Comparison of ENCODE assay signal across 10 mouse cellular contexts in the genomic region with DNA sequence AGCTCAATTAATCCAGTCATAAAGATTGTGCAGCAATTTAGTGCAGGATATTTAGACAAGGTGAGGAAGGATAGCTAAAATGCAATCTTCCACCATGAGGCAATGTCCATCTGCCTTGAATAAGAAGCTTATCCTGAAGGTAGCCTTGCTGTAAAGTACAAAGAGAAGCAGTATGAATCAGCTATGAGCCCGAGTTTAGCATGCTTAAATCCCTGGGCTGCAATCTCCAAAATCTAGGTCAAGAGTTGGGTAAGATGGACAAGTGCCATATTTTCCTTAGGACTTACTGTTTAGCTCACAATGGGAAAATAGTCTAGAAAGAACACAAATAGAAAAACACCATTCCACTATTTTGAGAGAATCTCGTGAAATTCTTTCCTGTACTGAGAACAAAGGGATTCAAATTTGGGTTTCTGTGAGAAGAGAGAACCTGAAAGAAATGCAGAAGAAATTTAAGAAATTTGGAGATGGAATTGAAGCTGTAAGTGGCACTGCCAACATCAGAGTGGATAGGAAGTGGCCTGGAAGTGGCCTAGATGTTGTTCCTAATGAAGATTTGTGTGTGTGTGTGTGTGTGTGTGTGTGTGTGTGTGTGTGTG.
DNase-seq lines count a peak whose midpoint lies in the region; TF ChIP-seq lines count a peak whose summit lies in the region.
"Had no signal": no experiment of that assay in that cellular context is flagged by ENCODE, and none has a peak within 500 bp of the region (broad histone marks: within the 10 kb centered on the region; RNA-seq: fewer than 3 reads in every experiment).

No protein-coding gene starts in this region.

- H3K4me3 ChIP-seq in layer of hippocampus, adult 2 months: no peak overlapping the region
- H3K4me3 ChIP-seq: embryonic facial prominence, embryonic 12.5 days had no signal

- peak; percentile 55 for DNase-seq in gastrocnemius, adult 18-20 months (ENCODE audit: low spot score)
- DNase-seq in gastrocnemius, postnatal 36 days: no peak
- DNase-seq in layer of hippocampus, adult 2 months (ENCODE audit: low spot score in 2 of 2): no peak
- no peak for DNase-seq in layer of hippocampus, postnatal 14 days (ENCODE audit: low spot score in 2 of 2)
- peak; percentile 63 for DNase-seq in brain, adult 2 months (ENCODE audit: low read depth, low spot score)
- peak; percentile 27 for DNase-seq in fibroblast of lung, adult 2 months (ENCODE audit: low read depth)
- no peak for DNase-seq in urinary bladder, postnatal 25 days (ENCODE audit: low spot score)
- DNase-seq: right cerebral cortex, postnatal 4 days had no signal

- no peak for TF ChIP-seq CTCF in layer of hippocampus, adult 2 months (conservative IDR thresholded peaks at IDR 0.05)

- peak overlapping the region; percentile 28; the same call in 1 of the 2 replicates for H3K27ac ChIP-seq in layer of hippocampus, adult 2 months
- H3K27ac ChIP-seq: embryonic facial prominence, embryonic 12.5 days; kidney, postnatal 0 days had no signal

- intact Hi-C loops in gastrocnemius, postnatal 36 days (cut with DNase I): no loop called here

Comparison
In these comparisons a context has a peak if more than half of its experiments do, and no peak if none do; other contexts are left out.
1. DNase-seq: peak in gastrocnemius, adult 18-20 months (single experiment), brain, adult 2 months (single experiment) and fibroblast of lung, adult 2 months (single experiment); none in gastrocnemius, postnatal 36 days (0 of 2), layer of hippocampus, adult 2 months (0 of 2), layer of hippocampus, postnatal 14 days (0 of 2) and urinary bladder, postnatal 25 days (single experiment).